Mouse (Mus musculus) hindbrain, embryonic 13.5 days (tissue): ENCODE measurements around the gene Wdr46. TPM values are rescaled to one million over a fixed set of nuclear protein-coding genes. Genes with fewer than 3 reads are reported as not detected.
A peak's percentile ranks its signal among the peaks of the same experiment; 100 is the strongest.
"Not testable (repeated sequence)": the region's sequence is repeated elsewhere in the genome, so short reads cannot be mapped to it uniquely, and the experiment has no call there.

Experiments used
- ATAC-seq: fragments of 200-750 bp; cut with Nextera tagmentation; 2 replicates; pipeline ENCODE4 v1.8.0; 2017; ENCODE audit warnings: moderate TSS enrichment; ENCODE audit not compliant: low FRiP score
- H3K27ac ChIP-seq: fragments of 300-500 bp; sonication (generic); 2 replicates; pipeline ENCODE4 v1.5.1; 2015; ENCODE audit warnings: inconsistent platforms, mild to moderate bottlenecking, moderate library complexity
- H3K27me3 ChIP-seq: fragments of 300-500 bp; sonication (generic); 2 replicates; pipeline ENCODE4 v1.6.1; 2015; ENCODE audit warnings: mild to moderate bottlenecking, inconsistent platforms
- H3K36me3 ChIP-seq: fragments of 300-500 bp; sonication (generic); 2 replicates; pipeline ENCODE4 v1.6.1; 2015; ENCODE audit warnings: mild to moderate bottlenecking, inconsistent platforms
- H3K4me1 ChIP-seq: fragments of 300-500 bp; sonication (generic); replicated peaks from 2 replicates; pipeline ENCODE4 v1.6.1; 2015; ENCODE audit warnings: inconsistent platforms
- H3K4me2 ChIP-seq: fragments of 300-500 bp; sonication (generic); 2 replicates; pipeline ENCODE4 v1.6.1; 2015; ENCODE audit warnings: inconsistent platforms, mild to moderate bottlenecking, moderate library complexity
- H3K4me3 ChIP-seq: fragments of 300-500 bp; sonication (generic); 2 replicates; pipeline ENCODE4 v1.5.1; 2015; ENCODE audit warnings: mild to moderate bottlenecking, inconsistent platforms
- H3K9ac ChIP-seq: fragments of 300-500 bp; sonication (generic); 2 replicates; pipeline ENCODE4 v1.6.1; 2015; ENCODE audit warnings: mild to moderate bottlenecking, inconsistent platforms
- H3K9me3 ChIP-seq: fragments of 300-500 bp; sonication (generic); 2 replicates; pipeline ENCODE4 v1.6.1; 2016; ENCODE audit warnings: inconsistent platforms
- WGBS: fragments of 180-500 bp; shearing (Covaris S2); methylation state at CpG from one replicate; pipeline ENCODE4 v1.1.7; 2015; 5-methylcytosine and 5-hydroxymethylcytosine counted together
- polyA plus RNA-seq: library from polyadenylated mRNA; unstranded; fragments of >200 nt; fragmentation: Nextera tagmentation; extraction: Ambion mirVana; gene quantifications from 2 replicates; pipeline ENCODE4 v1.2.1, GENCODE M21; 2015

Gene Wdr46
- polyA plus RNA-seq, 1 experiment from 2014 or later, result 25.2 TPM

DNA sequence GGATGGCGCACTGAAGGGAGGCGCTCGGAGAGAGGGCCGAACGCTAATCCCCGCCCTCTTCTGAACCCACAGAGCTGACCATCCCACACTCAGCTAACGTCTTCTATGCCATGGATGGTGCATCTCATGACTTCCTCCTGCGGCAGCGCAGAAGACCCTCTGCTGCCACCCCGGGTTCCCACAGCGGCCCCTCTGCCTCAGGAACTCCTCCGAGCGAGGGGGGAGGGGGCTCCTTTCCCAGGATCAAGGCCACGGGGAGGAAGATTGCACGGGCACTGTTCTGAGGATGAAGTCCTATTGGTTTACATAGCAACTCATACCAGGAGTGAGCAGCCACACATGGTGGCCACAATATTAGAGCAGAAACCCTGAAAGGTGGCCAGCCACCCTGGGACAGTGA lies 3.5 kb upstream of the Wdr46 start:
- H3K9ac ChIP-seq, result no peak overlapping the region
- H3K36me3 ChIP-seq, result peaks cover 62% of the 10 kb centered on the region
- H3K27me3 ChIP-seq, result no peaks in the 10 kb centered on the region
- no peak overlapping the region for H3K4me3 ChIP-seq
- H3K4me1 ChIP-seq, result peaks cover 24% of the 10 kb centered on the region
- 82% methylated on average over 15 of the region's 15 CpGs for WGBS
- ATAC-seq, result no peak
- no peak overlapping the region for H3K27ac ChIP-seq
- no peaks in the 10 kb centered on the region for H3K9me3 ChIP-seq
- H3K4me2 ChIP-seq, result no peak overlapping the region

DNA sequence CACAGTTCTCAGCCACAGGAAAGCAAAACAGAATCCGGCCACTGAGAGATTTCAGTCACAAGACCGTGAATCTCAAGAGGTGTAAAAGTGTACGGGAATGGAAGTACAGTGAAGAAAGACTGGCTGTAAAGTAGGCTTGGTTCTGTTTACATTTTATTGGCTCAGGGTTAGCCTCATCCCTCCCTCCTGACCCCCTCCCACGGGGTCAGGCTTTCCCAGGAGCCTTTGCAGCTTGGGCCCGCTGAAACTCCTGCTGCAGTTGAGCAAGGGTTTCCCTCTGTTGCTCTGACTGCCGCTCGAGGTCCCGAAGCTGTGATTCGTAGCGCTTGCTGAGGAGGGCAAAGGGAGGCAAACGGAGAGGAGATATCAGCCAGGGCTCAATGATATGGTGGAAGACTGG lies 1.7 kb upstream of the Wdr46 start:
- H3K4me1 ChIP-seq, result peaks cover 25% of the 10 kb centered on the region
- peak overlapping the region; percentile 86 for H3K4me2 ChIP-seq
- no peak for ATAC-seq
- H3K27ac ChIP-seq, result no peak overlapping the region
- no peak overlapping the region for H3K9ac ChIP-seq
- H3K9me3 ChIP-seq, result no peaks in the 10 kb centered on the region
- H3K36me3 ChIP-seq, result peaks cover 57% of the 10 kb centered on the region
- WGBS, result 81% methylated on average over 11 of the region's 11 CpGs
- no peaks in the 10 kb centered on the region for H3K27me3 ChIP-seq
- peak overlapping the region; percentile 88 for H3K4me3 ChIP-seq

GRCm38 (mm10) chr17:33940981-33941380 lies 521 bp downstream of the Wdr46 start:
- Histone ChIP-seq H3K4me3 (peak overlapping the region; percentile 88), H3K9ac (peak overlapping the region; percentile 85), H3K9me3 (no peaks in the 10 kb centered on the region), H3K27me3 (no peaks in the 10 kb centered on the region), H3K4me2 (peak overlapping the region; percentile 94), H3K36me3 (peaks cover 58% of the 10 kb centered on the region), H3K4me1 (peaks cover 25% of the 10 kb centered on the region), H3K27ac (no peak overlapping the region)
- 3% methylated on average over 26 of the region's 26 CpGs for WGBS
- no peak for ATAC-seq

- Histone ChIP-seq H3K9me3 (no peaks in the 10 kb centered on the region), H3K27me3 (no peaks in the 10 kb centered on the region), H3K9ac (peak overlapping the region; percentile 85), H3K4me2 (peak overlapping the region; percentile 94), H3K4me1 (peaks cover 25% of the 10 kb centered on the region), H3K27ac (no peak overlapping the region), H3K36me3 (peaks cover 57% of the 10 kb centered on the region), H3K4me3 (peak overlapping the region; percentile 88)
- no peak for ATAC-seq
- 57% methylated on average over 19 of the region's 19 CpGs for WGBS
Observed at GRCm38 (mm10) chr17:33941381-33941780, 921 bp downstream of the Wdr46 start.

GRCm38 (mm10) chr17:33943454-33943853 lies 3.0 kb downstream of the Wdr46 start:
- H3K27ac ChIP-seq, result no peak overlapping the region
- no peak for ATAC-seq
- H3K4me2 ChIP-seq, result no peak overlapping the region
- H3K9ac ChIP-seq, result no peak overlapping the region
- no peaks in the 10 kb centered on the region for H3K27me3 ChIP-seq
- no peaks in the 10 kb centered on the region for H3K9me3 ChIP-seq
- 97% methylated on average over 15 of the region's 15 CpGs for WGBS
- H3K4me3 ChIP-seq, result no peak overlapping the region
- peaks cover 25% of the 10 kb centered on the region for H3K4me1 ChIP-seq
- peaks cover 60% of the 10 kb centered on the region for H3K36me3 ChIP-seq

DNA sequence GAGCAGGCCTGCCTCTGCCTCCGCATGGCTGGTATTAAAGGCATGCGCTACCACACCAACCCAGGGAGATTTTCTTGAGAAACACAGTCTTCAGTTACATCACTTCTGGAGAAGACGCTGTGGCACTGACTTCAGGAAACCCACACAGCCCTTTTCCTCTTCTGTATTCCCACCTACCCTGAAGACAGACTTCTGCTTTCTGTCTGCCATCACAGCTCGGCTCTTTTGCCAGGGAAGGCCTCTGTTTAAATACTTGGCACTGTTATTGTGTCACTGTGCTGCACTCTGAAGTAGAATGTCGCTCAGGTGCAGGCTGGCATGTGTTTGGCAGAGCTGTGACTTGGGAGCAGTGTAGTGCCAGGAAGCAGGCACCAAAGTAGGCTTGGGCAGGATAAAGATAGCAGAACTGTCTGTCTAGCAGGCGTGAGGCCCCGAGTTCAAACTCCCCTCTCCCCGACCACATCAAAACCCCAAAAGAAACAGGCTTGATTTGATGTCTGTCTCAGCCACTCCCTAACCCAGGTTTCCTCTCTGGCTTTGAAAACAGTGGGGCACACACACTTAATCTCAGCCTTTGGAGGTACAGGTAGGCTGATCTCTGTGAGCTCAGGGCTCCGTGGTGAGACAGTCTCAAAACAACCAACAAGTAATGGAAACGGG lies 7.1 kb downstream of the Wdr46 start:
- 96% methylated on average over 10 of the region's 10 CpGs for WGBS

DNA sequence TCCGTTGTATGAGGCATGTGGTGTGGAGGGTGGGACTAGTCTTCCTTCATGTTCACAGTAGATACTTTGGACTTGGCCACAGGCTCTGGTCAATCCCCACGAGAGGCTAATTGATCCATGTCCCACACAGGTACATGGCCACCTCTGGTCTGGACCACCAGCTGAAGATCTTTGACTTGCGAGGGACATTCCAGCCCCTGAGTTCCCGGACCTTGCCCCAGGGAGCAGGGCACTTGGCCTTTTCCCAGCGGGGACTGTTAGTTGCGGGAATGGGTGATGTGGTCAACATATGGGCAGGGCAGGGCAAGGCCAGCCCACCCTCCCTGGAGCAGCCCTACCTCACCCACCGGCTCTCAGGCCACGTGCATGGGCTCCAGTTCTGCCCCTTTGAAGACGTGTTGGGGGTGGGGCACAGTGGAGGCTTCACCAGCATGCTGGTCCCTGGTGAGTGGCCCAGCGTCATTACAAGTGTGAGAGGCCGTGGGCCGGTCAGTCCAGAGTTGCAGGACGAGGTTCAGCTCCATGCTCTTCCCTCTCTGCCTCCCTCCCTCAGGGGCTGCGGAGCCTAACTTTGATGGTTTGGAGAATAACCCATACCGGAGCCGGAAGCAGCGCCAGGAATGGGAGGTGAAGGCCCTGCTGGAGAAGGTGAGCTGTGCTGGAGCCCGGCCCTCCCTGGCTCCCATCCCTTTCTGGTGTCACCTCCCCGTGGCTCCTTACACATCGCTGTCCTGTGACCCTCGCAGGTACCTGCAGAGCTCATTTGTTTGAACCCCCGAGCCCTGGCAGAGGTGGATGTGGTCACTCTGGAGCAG lies 7.8 kb downstream of the Wdr46 start:
- Histone ChIP-seq H3K36me3 (peaks cover 83% of the 10 kb centered on the region), H3K4me3 (no peak overlapping the region), H3K9me3 (no peaks in the 10 kb centered on the region), H3K27ac (no peak overlapping the region), H3K4me2 (no peak overlapping the region), H3K27me3 (no peaks in the 10 kb centered on the region), H3K4me1 (peaks cover 48% of the 10 kb centered on the region), H3K9ac (no peak overlapping the region)
- ATAC-seq, result no peak
- 92% methylated on average over 22 of the region's 22 CpGs for WGBS

More for the DNA sequence above, 7.1 kb downstream of the Wdr46 start:
- peak overlapping the region; percentile 29; the same call in 1 of the 2 replicates for H3K9ac ChIP-seq
- no peak overlapping the region for H3K4me2 ChIP-seq
- no peaks in the 10 kb centered on the region for H3K9me3 ChIP-seq
- no peak overlapping the region for H3K4me3 ChIP-seq
- H3K27ac ChIP-seq, result no peak overlapping the region
- H3K4me1 ChIP-seq, result peaks cover 41% of the 10 kb centered on the region
- peaks cover 82% of the 10 kb centered on the region for H3K36me3 ChIP-seq
- no peaks in the 10 kb centered on the region for H3K27me3 ChIP-seq
- ATAC-seq, result no peak

DNA sequence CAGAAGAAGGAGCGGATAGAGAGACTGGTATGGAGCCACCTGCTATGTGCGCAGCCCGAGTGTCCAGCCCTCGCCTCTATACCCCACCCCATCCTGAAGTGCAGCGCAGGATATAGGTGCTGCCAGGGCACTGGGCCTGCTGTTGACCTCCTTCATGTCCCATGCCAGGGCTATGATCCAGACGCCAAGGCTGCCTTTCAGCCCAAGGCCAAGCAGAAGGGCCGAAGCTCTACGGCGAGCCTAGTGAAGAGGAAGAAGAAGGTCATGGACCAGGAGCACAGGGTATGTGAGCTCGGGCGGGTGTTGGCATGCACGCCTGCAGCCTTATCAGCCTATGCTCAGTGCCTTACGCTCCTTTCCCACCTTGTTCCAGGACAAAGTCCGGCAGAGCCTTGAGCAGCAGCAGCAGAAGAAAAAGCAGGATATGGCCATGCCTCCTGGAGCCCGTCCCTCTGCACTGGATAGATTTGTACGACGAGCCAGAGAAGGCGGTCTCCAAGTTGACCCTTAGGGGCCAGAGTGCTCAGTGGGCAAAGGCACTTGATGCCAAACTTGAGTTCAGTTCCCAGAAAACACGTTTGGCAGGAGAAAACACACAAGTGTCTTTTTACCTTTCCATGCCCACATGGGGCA lies 8.6 kb downstream of the Wdr46 start:
- no peaks in the 10 kb centered on the region for H3K9me3 ChIP-seq
- no peak overlapping the region for H3K27ac ChIP-seq
- peak overlapping the region; percentile 83; the same call in 1 of the 2 replicates for H3K9ac ChIP-seq
- H3K4me1 ChIP-seq, result peaks cover 55% of the 10 kb centered on the region
- peak overlapping the region; percentile 93 for H3K4me2 ChIP-seq
- H3K4me3 ChIP-seq, result no peak overlapping the region
- H3K36me3 ChIP-seq, result peaks cover 83% of the 10 kb centered on the region
- ATAC-seq, result no peak
- H3K27me3 ChIP-seq, result no peaks in the 10 kb centered on the region
- WGBS, result 91% methylated on average over 19 of the region's 19 CpGs

DNA sequence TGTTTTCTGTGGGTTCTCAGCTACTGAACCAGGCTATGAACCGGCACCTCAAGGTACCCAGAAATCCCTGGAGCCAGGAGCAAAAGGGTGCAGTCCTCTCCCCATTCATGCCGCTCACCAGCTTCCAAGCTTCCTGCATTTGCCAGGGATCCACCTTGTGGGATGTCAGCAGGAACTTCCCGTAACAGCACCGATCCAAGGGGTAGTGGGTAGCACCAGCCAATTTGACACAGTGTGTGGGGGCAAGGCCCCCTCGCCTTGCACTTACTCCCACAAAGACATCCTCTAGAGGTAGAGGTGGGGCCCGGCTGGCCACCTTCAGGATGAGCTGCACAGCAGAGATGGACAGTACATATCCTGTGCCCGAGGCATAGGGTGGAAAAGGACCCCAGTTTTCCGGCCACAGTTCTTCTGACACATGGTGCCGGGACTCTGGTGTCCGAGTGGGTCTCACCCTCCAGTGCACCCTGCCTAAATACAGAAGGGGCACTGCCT lies 9.7 kb downstream of the Wdr46 start:
- Histone ChIP-seq H3K4me2 (peak overlapping the region; percentile 93), H3K27ac (peak overlapping the region; percentile 94), H3K4me1 (peaks cover 64% of the 10 kb centered on the region), H3K9me3 (no peaks in the 10 kb centered on the region), H3K27me3 (no peaks in the 10 kb centered on the region), H3K36me3 (peaks cover 73% of the 10 kb centered on the region), H3K4me3 (peak overlapping the region; percentile 57), H3K9ac (peak overlapping the region; percentile 83)
- WGBS, result 74% methylated on average over 10 of the region's 10 CpGs
- ATAC-seq, result 0 out of 2 replicates have a peak, but pooled peaks have one; percentile 2

GRCm38 (mm10) chr17:33951021-33951946 lies 10.8 kb downstream of the Wdr46 start, which contains the start of gene B3galt4:
Gene B3galt4 (minus strand): TSS chr17:33951488.
- Histone ChIP-seq H3K27me3 (no peaks in the 10 kb centered on the region), H3K9me3 (no peaks in the 10 kb centered on the region), H3K27ac (peak within 1 kb of the TSS; percentile 94), H3K9ac (peak within 1 kb of the TSS; percentile 83), H3K4me1 (peaks cover 64% of the 10 kb centered on the region), H3K4me2 (peak within 1 kb of the TSS; percentile 93), H3K36me3 (peaks cover 64% of the 10 kb centered on the region), H3K4me3 (peak within 1 kb of the TSS; percentile 57)
- 1% methylated on average over 45 of the region's 45 CpGs for WGBS
- peak; percentile 75 for ATAC-seq

DNA sequence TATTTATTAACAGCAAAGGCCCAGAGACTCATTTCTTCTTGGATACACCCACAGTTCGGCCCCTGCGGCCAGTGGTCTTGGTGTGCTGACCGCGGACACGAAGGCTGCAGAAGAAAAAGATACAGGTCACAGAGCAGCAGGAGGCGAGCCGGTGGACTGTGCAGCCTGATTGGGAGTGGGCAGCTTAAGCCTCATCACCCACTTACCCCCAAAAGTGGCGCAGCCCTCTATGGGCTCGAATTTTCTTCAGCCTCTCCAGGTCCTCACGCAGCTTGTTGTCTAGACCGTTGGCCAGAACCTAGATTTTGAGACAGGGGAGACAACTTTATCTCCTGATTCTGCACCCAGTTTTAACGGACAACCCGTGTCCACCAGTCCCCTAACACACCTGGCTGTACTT lies 11.6 kb downstream of the Wdr46 start:
- Histone ChIP-seq H3K27ac (peak overlapping the region; percentile 94), H3K4me3 (peak overlapping the region; percentile 57), H3K4me2 (peak overlapping the region; percentile 93), H3K36me3 (peaks cover 59% of the 10 kb centered on the region), H3K4me1 (peaks cover 71% of the 10 kb centered on the region), H3K9ac (peak overlapping the region; percentile 83)
- not testable (repeated sequence) for H3K27me3 ChIP-seq, ATAC-seq, H3K9me3 ChIP-seq
- WGBS, result 74% methylated on average over 13 of the region's 13 CpGs
